Mouse (Mus musculus): ENCODE results near the gene Olfr330. TPM values are rescaled to one million over a fixed set of nuclear protein-coding genes. Genes with fewer than 3 reads are reported as not detected.
"Not testable (repeated sequence)": the region's sequence is repeated elsewhere in the genome, so short reads cannot be mapped to it uniquely, and the experiment has no call there.

Olfr330 gene
- not detected in 2 replicates for polyA plus RNA-seq (2014; fragmentation: Nextera tagmentation; extraction: Ambion mirVana)

DNA sequence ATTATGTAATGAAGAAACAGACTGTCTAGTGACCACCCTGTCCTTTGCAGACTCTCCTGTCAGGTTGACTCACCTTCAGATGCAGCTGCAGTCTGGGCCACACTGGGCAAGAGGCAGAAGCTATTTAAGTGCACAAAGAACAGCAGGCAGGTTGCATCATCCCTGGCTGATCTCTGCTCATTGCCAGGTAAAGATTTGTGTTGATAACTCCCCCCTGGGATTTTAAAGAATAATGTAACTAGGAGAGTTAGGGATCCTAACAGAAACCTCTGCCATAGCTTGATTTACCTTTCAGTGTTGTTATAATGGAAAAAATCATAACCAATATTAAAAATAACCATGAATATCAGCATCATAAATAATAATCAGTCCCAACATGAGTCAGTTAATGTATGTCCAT lies at the start of gene Olfr330:
Olfr330 (minus strand) TSS at position 101 of the 400 bp plus-strand sequence.
- not testable (repeated sequence) for H3K9ac ChIP-seq (ENCODE audit: low read depth, low read length); ATAC-seq (ENCODE audit: low FRiP score); H3K27me3 ChIP-seq (ENCODE audit: control insufficient read depth, insufficient read depth, low read length); H3K27ac ChIP-seq (ENCODE audit: low read depth, low read length); H3K9me3 ChIP-seq (ENCODE audit: control insufficient read depth, low read length); H3K4me3 ChIP-seq (ENCODE audit: low read depth, low read length); H3K4me2 ChIP-seq (replicated peaks; ENCODE audit: low read depth, low read length); DNase-seq (ENCODE audit: low spot score); H3K36me3 ChIP-seq (ENCODE audit: control insufficient read depth, insufficient read depth, low read length); H3K4me1 ChIP-seq (replicated peaks; ENCODE audit: control insufficient read depth, insufficient read depth, low read length)

DNA sequence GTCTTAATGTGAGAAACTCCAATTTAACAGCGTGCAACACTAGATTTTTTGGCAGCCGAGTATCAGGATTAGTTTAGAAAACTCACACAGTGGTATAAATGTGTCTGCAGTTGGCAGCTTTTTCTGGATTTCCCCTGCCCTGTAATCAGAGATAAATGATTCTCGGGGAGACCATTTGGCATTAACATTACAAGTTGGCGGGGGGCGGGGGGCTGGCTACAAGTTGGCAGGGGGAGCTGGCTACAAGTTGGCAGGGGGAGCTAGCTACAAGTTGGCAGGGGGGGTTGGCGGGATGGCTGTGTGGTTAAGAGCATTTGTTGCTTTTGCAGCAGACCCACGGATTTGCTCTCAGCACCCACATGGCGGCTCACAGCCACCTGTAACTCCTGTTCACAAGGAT lies 44.0 kb upstream of the Olfr330 start:
- ATAC-seq (ENCODE audit: low FRiP score) (no peak), DNase-seq (ENCODE audit: low spot score) (no peak)
- Histone ChIP-seq H3K4me3 (ENCODE audit: low read depth, low read length) (no peak overlapping the region), H3K4me2 (replicated peaks; ENCODE audit: low read depth, low read length) (no peak overlapping the region), H3K9me3 (ENCODE audit: control insufficient read depth, low read length) (no peaks in the 10 kb centered on the region), H3K27me3 (ENCODE audit: control insufficient read depth, insufficient read depth, low read length) (no peaks in the 10 kb centered on the region), H3K36me3 (ENCODE audit: control insufficient read depth, insufficient read depth, low read length) (no peaks in the 10 kb centered on the region), H3K27ac (ENCODE audit: low read depth, low read length) (no peak overlapping the region), H3K4me1 (replicated peaks; ENCODE audit: control insufficient read depth, insufficient read depth, low read length) (no peaks in the 10 kb centered on the region), H3K9ac (ENCODE audit: low read depth, low read length) (no peak overlapping the region)
- WGBS: 85% methylated on average over 8 of the region's 8 CpGs

DNA sequence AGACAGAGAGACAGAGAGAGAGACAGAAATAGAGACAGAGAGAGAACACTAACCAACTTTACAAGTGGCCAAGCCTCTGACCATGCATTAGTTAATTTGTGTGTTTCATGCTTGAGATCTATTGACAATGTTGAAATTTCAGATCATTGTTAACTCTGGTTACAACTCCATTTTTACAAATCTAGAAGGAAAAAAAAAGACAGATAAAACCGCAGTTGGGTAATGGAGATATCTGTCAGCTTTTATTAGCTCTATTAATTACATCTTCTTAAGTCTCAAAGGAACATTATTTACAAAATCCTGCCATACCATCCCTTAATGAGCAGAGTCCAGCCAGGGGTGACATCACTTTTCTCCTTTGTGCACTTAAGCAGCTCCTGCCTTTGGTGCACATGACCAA lies 42.8 kb upstream of the Olfr330 start, which contains the start of gene Olfr325:
Olfr325 (plus strand) TSS at position 301 of the 400 bp plus-strand sequence.
- Histone ChIP-seq H3K27me3 (ENCODE audit: control insufficient read depth, insufficient read depth, low read length) (no peaks in the 10 kb centered on the region), H3K4me3 (ENCODE audit: low read depth, low read length) (no peak within 1 kb of the TSS), H3K9ac (ENCODE audit: low read depth, low read length) (no peak within 1 kb of the TSS), H3K4me1 (replicated peaks; ENCODE audit: control insufficient read depth, insufficient read depth, low read length) (no peaks in the 10 kb centered on the region), H3K36me3 (ENCODE audit: control insufficient read depth, insufficient read depth, low read length) (no peaks in the 10 kb centered on the region), H3K4me2 (replicated peaks; ENCODE audit: low read depth, low read length) (no peak within 1 kb of the TSS), H3K27ac (ENCODE audit: low read depth, low read length) (no peak within 1 kb of the TSS), H3K9me3 (ENCODE audit: control insufficient read depth, low read length) (no peaks in the 10 kb centered on the region)
- no peak for ATAC-seq (ENCODE audit: low FRiP score)
- no peak for DNase-seq (ENCODE audit: low spot score)
- 88% methylated on average over 1 of the region's 1 CpGs for WGBS

DNA sequence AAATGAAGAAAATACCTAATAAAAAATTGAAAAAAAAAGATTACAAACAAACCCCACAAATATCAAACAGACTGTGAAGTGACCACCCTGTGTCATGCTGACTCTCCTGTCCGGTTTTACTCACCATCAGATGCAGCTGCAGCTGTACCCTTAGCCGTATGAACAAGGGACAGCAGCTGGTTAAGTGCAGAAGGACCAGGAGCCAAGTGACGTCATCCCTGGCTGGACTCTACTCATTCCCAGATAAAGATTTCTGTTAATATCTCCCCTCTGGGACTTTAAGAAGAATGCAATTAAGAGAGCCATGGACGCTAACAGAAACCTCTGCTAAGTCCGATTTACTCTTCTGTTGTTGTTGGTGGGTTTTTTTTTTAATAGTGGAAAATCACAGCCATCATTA lies 35.8 kb upstream of the Olfr330 start, which contains the start of gene Olfr224:
Olfr224 (minus strand) TSS at position 149 of the 400 bp plus-strand sequence.
- Histone ChIP-seq H3K9me3 (ENCODE audit: control insufficient read depth, low read length) (no peaks in the 10 kb centered on the region), H3K9ac (ENCODE audit: low read depth, low read length) (no peak within 1 kb of the TSS), H3K4me1 (replicated peaks; ENCODE audit: control insufficient read depth, insufficient read depth, low read length) (no peaks in the 10 kb centered on the region), H3K4me2 (replicated peaks; ENCODE audit: low read depth, low read length) (no peak within 1 kb of the TSS), H3K27me3 (ENCODE audit: control insufficient read depth, insufficient read depth, low read length) (no peaks in the 10 kb centered on the region), H3K36me3 (ENCODE audit: control insufficient read depth, insufficient read depth, low read length) (no peaks in the 10 kb centered on the region), H3K4me3 (ENCODE audit: low read depth, low read length) (no peak within 1 kb of the TSS), H3K27ac (ENCODE audit: low read depth, low read length) (no peak within 1 kb of the TSS)
- no peak for ATAC-seq (ENCODE audit: low FRiP score)
- 83% methylated on average over 5 of the region's 5 CpGs for WGBS
- DNase-seq (ENCODE audit: low spot score): no peak

DNA sequence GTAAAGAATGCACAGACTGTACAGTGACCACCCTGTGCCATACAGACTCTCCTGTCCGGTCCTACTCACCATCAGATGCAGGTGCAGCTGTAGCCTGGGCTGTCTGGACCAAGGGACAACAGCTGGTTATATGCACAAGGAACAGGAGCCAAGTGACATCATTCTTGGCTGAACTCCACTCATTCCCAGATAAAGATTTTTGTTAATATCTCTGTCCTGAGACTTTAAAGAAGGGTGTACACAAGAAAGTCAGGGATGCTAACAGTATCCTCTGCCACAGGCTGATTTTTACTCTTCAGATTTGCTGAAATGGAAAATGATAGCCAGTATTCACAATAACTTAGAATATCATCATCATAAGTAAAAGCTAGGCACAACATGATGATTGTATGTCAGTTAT lies 20.9 kb upstream of the Olfr330 start, which contains the start of gene Olfr328:
Olfr328 (minus strand) TSS at position 101 of the 400 bp plus-strand sequence.
- no peaks in the 10 kb centered on the region for H3K27me3 ChIP-seq (ENCODE audit: control insufficient read depth, insufficient read depth, low read length)
- H3K4me1 ChIP-seq (replicated peaks; ENCODE audit: control insufficient read depth, insufficient read depth, low read length): no peaks in the 10 kb centered on the region
- no peak within 1 kb of the TSS for H3K4me3 ChIP-seq (ENCODE audit: low read depth, low read length)
- DNase-seq (ENCODE audit: low spot score) (no peak), ATAC-seq (ENCODE audit: low FRiP score) (no peak)
- H3K27ac ChIP-seq (ENCODE audit: low read depth, low read length): no peak within 1 kb of the TSS
- no peaks in the 10 kb centered on the region for H3K9me3 ChIP-seq (ENCODE audit: control insufficient read depth, low read length)
- H3K9ac ChIP-seq (ENCODE audit: low read depth, low read length): no peak within 1 kb of the TSS
- H3K36me3 ChIP-seq (ENCODE audit: control insufficient read depth, insufficient read depth, low read length): no peaks in the 10 kb centered on the region
- WGBS: 100% methylated on average over 1 of the region's 1 CpGs
- no peak within 1 kb of the TSS for H3K4me2 ChIP-seq (replicated peaks; ENCODE audit: low read depth, low read length)

DNA sequence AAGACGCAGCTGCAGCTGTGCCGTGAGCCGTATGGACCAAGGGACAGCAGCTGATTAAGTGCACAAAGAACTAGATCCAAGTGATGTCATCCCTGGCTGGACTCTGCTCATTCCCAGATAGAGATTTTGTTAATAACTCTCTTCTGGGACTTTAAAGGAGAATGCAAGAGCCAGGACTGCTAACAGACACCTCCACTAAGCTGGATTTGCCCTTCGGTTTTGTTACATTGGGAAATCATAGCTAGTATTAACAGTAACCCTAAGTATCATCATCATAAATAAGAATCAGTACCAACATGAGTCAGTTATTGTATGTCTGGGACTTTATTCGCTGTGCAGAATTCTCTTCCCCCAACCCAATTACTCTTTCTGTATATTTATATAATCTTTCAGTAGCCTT lies 11.7 kb upstream of the Olfr330 start, which contains the start of gene Olfr329-ps:
Olfr329-ps (minus strand) TSS at position 101 of the 400 bp plus-strand sequence.
- Histone ChIP-seq H3K4me2 (replicated peaks; ENCODE audit: low read depth, low read length) (no peak within 1 kb of the TSS), H3K4me1 (replicated peaks; ENCODE audit: control insufficient read depth, insufficient read depth, low read length) (no peaks in the 10 kb centered on the region), H3K27me3 (ENCODE audit: control insufficient read depth, insufficient read depth, low read length) (no peaks in the 10 kb centered on the region), H3K4me3 (ENCODE audit: low read depth, low read length) (no peak within 1 kb of the TSS), H3K27ac (ENCODE audit: low read depth, low read length) (no peak within 1 kb of the TSS), H3K9ac (ENCODE audit: low read depth, low read length) (no peak within 1 kb of the TSS), H3K9me3 (ENCODE audit: control insufficient read depth, low read length) (no peaks in the 10 kb centered on the region), H3K36me3 (ENCODE audit: control insufficient read depth, insufficient read depth, low read length) (no peaks in the 10 kb centered on the region)
- DNase-seq (ENCODE audit: low spot score): no peak
- 80% methylated on average over 5 of the region's 5 CpGs for WGBS
- ATAC-seq (ENCODE audit: low FRiP score): no peak

DNA sequence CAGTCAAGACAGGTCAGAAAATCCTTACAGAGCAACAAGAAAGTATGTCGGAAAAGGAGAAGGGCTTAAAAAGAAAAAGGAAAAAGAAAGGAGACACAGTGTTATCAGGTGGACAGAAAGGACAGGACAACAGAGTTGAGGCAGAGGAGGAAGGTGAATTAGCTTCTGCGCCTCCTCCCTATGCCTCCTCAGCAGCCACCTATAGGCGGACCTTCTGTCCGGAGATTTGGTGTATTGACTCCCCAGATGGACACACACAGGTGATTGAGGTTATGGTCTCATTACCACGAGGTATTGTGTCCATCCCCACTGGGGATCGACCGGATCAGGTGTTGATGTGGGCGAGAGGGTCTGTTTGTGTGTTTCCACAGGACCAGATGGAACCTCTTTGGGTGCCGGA lies 14.9 kb downstream of the Olfr330 start:
- H3K27me3 ChIP-seq (ENCODE audit: control insufficient read depth, insufficient read depth, low read length): not testable (repeated sequence)

DNA sequence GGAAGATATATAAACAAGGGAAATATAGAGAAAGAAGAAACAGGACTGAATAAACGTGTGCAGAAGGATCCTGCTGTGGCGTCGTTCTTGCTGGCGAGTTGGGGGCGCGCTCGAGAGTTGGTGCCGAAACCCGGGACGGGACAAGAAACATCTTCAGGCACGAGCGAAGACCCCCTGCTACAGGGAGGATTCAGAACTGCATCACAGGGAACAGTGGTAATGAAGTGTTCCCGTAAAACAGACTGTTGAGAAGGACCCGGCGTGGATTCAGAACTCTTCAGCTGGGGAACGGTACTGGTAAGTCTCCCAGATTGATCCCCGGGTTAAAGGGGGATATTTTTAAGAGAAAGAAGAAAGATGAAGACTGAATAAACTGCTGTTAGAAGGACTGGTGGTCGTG lies 15.7 kb downstream of the Olfr330 start:
- H3K4me1 ChIP-seq (replicated peaks; ENCODE audit: control insufficient read depth, insufficient read depth, low read length); H3K27ac ChIP-seq (ENCODE audit: low read depth, low read length); H3K4me2 ChIP-seq (replicated peaks; ENCODE audit: low read depth, low read length); H3K27me3 ChIP-seq (ENCODE audit: control insufficient read depth, insufficient read depth, low read length); DNase-seq (ENCODE audit: low spot score); H3K36me3 ChIP-seq (ENCODE audit: control insufficient read depth, insufficient read depth, low read length); ATAC-seq (ENCODE audit: low FRiP score); H3K9me3 ChIP-seq (ENCODE audit: control insufficient read depth, low read length); H3K4me3 ChIP-seq (ENCODE audit: low read depth, low read length); H3K9ac ChIP-seq (ENCODE audit: low read depth, low read length): not testable (repeated sequence)
- WGBS: 93% methylated on average over 15 of the region's 18 CpGs

More for the DNA sequence above, 14.9 kb downstream of the Olfr330 start:
- not testable (repeated sequence) for H3K4me1 ChIP-seq (replicated peaks; ENCODE audit: control insufficient read depth, insufficient read depth, low read length); DNase-seq (ENCODE audit: low spot score); ATAC-seq (ENCODE audit: low FRiP score); H3K36me3 ChIP-seq (ENCODE audit: control insufficient read depth, insufficient read depth, low read length); H3K27ac ChIP-seq (ENCODE audit: low read depth, low read length); H3K4me3 ChIP-seq (ENCODE audit: low read depth, low read length); H3K4me2 ChIP-seq (replicated peaks; ENCODE audit: low read depth, low read length); H3K9me3 ChIP-seq (ENCODE audit: control insufficient read depth, low read length); H3K9ac ChIP-seq (ENCODE audit: low read depth, low read length)
- 89% methylated on average over 7 of the region's 9 CpGs for WGBS

DNA sequence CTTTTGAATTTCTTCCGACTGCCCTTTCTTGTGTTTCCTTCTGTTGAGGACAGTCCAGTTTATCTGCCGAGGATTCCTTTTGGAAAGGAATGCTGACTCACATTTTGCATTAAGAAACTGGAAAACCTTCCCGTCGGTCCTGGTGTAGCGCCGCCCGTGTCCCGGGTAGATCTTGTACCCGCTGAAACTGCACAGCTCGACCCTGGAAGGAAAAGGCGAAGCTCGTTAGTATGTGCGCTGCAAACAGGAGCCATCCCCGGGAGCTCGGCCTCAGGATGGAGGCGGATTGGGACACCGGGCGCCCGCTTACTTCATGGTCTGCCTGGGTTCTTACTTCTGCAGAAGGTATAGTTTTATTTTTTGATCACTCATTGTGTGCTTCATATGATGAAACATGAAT lies 25.6 kb downstream of the Olfr330 start:
- not testable (repeated sequence) for H3K4me1 ChIP-seq (replicated peaks; ENCODE audit: control insufficient read depth, insufficient read depth, low read length); H3K4me3 ChIP-seq (ENCODE audit: low read depth, low read length); DNase-seq (ENCODE audit: low spot score); H3K27ac ChIP-seq (ENCODE audit: low read depth, low read length); H3K9ac ChIP-seq (ENCODE audit: low read depth, low read length); H3K27me3 ChIP-seq (ENCODE audit: control insufficient read depth, insufficient read depth, low read length); H3K36me3 ChIP-seq (ENCODE audit: control insufficient read depth, insufficient read depth, low read length); H3K4me2 ChIP-seq (replicated peaks; ENCODE audit: low read depth, low read length); H3K9me3 ChIP-seq (ENCODE audit: control insufficient read depth, low read length); ATAC-seq (ENCODE audit: low FRiP score)
- WGBS: 87% methylated on average over 19 of the region's 19 CpGs
